Mouse (Mus musculus) hindbrain, embryonic 13.5 days (tissue): ENCODE data around the gene Cdc42se2. TPM values are rescaled to one million over a fixed set of nuclear protein-coding genes. Genes with fewer than 3 reads are reported as not detected.
A peak's percentile ranks its signal among the peaks of the same experiment; 100 is the strongest.

Experiments
- ATAC-seq: fragments of 200-750 bp; cut with Nextera tagmentation; 2 replicates; pipeline ENCODE4 v1.8.0; 2017; ENCODE audit warnings: moderate TSS enrichment; ENCODE audit not compliant: low FRiP score
- H3K27ac ChIP-seq: fragments of 300-500 bp; sonication (generic); 2 replicates; pipeline ENCODE4 v1.5.1; 2015; ENCODE audit warnings: inconsistent platforms, mild to moderate bottlenecking, moderate library complexity
- H3K27me3 ChIP-seq: fragments of 300-500 bp; sonication (generic); 2 replicates; pipeline ENCODE4 v1.6.1; 2015; ENCODE audit warnings: mild to moderate bottlenecking, inconsistent platforms
- H3K36me3 ChIP-seq: fragments of 300-500 bp; sonication (generic); 2 replicates; pipeline ENCODE4 v1.6.1; 2015; ENCODE audit warnings: mild to moderate bottlenecking, inconsistent platforms
- H3K4me1 ChIP-seq: fragments of 300-500 bp; sonication (generic); replicated peaks from 2 replicates; pipeline ENCODE4 v1.6.1; 2015; ENCODE audit warnings: inconsistent platforms
- H3K4me2 ChIP-seq: fragments of 300-500 bp; sonication (generic); 2 replicates; pipeline ENCODE4 v1.6.1; 2015; ENCODE audit warnings: inconsistent platforms, mild to moderate bottlenecking, moderate library complexity
- H3K4me3 ChIP-seq: fragments of 300-500 bp; sonication (generic); 2 replicates; pipeline ENCODE4 v1.5.1; 2015; ENCODE audit warnings: mild to moderate bottlenecking, inconsistent platforms
- H3K9ac ChIP-seq: fragments of 300-500 bp; sonication (generic); 2 replicates; pipeline ENCODE4 v1.6.1; 2015; ENCODE audit warnings: mild to moderate bottlenecking, inconsistent platforms
- H3K9me3 ChIP-seq: fragments of 300-500 bp; sonication (generic); 2 replicates; pipeline ENCODE4 v1.6.1; 2016; ENCODE audit warnings: inconsistent platforms
- WGBS: fragments of 180-500 bp; shearing (Covaris S2); methylation state at CpG from one replicate; pipeline ENCODE4 v1.1.7; 2015; 5-methylcytosine and 5-hydroxymethylcytosine counted together
- polyA plus RNA-seq: library from polyadenylated mRNA; unstranded; fragments of >200 nt; fragmentation: Nextera tagmentation; extraction: Ambion mirVana; gene quantifications from 2 replicates; pipeline ENCODE4 v1.2.1, GENCODE M21; 2015

The Cdc42se2 gene
- polyA plus RNA-seq, 1 experiment from 2014 or later, result 162 TPM

DNA sequence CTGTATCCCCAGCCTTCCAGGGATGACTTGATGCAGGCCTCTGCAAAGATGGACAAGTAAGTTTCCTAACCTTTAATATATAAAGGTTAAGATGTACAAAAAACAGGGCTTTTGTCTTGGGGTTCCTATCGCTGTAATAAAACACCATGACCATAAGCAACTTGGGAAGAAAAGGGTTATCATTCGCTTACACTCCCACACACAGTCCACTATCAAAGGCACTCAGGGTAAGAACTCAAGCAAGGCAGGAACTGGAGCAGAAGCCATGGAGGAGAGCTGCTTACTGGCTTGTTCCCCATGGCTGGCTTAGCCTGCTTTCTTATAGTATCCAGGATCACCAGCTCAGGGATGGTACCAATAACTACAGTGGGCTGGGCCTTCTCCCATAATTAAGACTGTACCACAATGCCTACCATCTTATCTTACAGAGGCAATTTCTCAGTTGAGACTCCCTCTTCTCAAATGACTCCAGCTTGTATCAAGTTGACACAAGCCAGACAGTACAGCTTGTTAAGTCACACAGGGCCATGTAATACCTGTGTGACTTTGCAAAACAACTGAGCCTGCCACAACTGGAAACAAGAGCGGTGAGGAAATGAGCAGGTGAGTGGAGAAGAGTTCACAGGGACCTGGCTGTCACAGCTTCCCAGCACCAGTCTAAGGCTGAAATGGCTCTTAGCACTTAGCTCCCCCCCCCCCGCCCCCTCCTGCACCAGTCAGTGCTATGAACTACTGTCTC lies 48.3 kb downstream of the Cdc42se2 start:
- H3K27ac ChIP-seq, result no peak overlapping the region
- no peak for ATAC-seq
- no peaks in the 10 kb centered on the region for H3K27me3 ChIP-seq
- peaks cover 45% of the 10 kb centered on the region for H3K36me3 ChIP-seq
- no peak overlapping the region for H3K4me3 ChIP-seq
- WGBS, result 96% methylated on average over 4 of the region's 4 CpGs
- no peak overlapping the region for H3K9ac ChIP-seq
- 0 out of 2 replicates have a peak, but pooled peaks cover 3% of the 10 kb centered on the region for H3K4me1 ChIP-seq
- no peak overlapping the region for H3K4me2 ChIP-seq
- H3K9me3 ChIP-seq, result no peaks in the 10 kb centered on the region

- Histone ChIP-seq H3K4me2 (no peak overlapping the region), H3K9ac (no peak overlapping the region), H3K27me3 (no peaks in the 10 kb centered on the region), H3K27ac (no peak overlapping the region), H3K4me1 (0 out of 2 replicates have a peak, but pooled peaks cover 3% of the 10 kb centered on the region), H3K9me3 (no peaks in the 10 kb centered on the region), H3K4me3 (no peak overlapping the region), H3K36me3 (peaks cover 44% of the 10 kb centered on the region)
- no peak for ATAC-seq
- WGBS, result 78% methylated on average over 4 of the region's 5 CpGs
These were observed 50.6 kb downstream of the Cdc42se2 start for GRCm38 (mm10) chr11:54736903-54737302.

GRCm38 (mm10) chr11:54735114-54735513 lies 52.4 kb downstream of the Cdc42se2 start:
- Histone ChIP-seq H3K4me2 (no peak overlapping the region), H3K4me1 (0 out of 2 replicates have a peak, but pooled peaks cover 3% of the 10 kb centered on the region), H3K9me3 (no peaks in the 10 kb centered on the region), H3K27me3 (no peaks in the 10 kb centered on the region), H3K36me3 (peaks cover 43% of the 10 kb centered on the region), H3K27ac (no peak overlapping the region), H3K9ac (no peak overlapping the region), H3K4me3 (no peak overlapping the region)
- 92% methylated on average over 1 of the region's 1 CpGs for WGBS
- ATAC-seq, result no peak

DNA sequence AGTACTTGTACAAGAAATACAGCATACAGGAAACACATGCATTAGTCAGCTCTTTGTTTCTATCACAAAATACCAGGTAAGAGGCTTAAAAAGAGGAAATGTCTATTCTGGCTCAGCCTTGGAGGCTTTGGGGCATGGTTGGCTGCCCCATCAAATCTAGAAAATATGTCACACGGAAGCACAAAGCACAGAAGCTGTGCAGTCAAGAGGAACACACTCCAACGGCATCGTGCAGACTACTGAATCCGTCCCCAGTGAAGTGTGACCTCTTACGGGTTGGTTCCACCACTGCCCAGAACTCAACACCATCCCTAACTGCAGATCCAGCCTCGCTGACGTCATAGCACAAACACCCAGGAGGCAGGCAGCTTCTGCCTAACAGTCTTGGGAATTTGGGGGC lies 53.9 kb downstream of the Cdc42se2 start:
- ATAC-seq, result no peak
- whole genome bisulfite sequencing, result 58% methylated on average over 7 of the region's 7 CpGs
- no peak overlapping the region for H3K4me3 ChIP-seq

DNA sequence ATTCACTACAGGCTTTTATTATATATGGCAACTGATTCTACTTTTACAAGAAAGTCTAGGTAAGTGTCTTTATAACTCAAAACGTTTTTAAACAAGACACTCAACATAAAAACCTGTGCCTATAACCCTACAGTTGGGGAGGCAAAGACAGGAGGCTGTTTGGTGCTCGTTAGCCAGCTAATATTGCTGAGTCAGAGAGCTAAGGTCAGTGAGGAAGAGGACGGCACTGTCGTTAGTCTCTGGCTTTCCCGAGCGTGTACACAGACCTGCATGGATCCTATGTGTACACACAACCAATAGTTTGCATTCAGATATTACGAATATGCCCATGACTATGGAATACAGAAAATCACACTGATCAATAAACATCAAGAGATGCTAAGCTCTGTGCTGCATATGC lies 56.1 kb downstream of the Cdc42se2 start:
- Histone ChIP-seq H3K36me3 (peaks cover 42% of the 10 kb centered on the region), H3K9ac (no peak overlapping the region), H3K4me3 (no peak overlapping the region), H3K9me3 (no peaks in the 10 kb centered on the region), H3K4me2 (no peak overlapping the region), H3K27ac (no peak overlapping the region), H3K4me1 (0 out of 2 replicates have a peak, but pooled peaks cover 8% of the 10 kb centered on the region), H3K27me3 (no peaks in the 10 kb centered on the region)
- ATAC-seq, result no peak
- WGBS, result 91% methylated on average over 7 of the region's 7 CpGs

More for the DNA sequence above, 53.9 kb downstream of the Cdc42se2 start:
- Histone ChIP-seq H3K36me3 (peaks cover 34% of the 10 kb centered on the region), H3K27ac (no peak overlapping the region), H3K9me3 (no peaks in the 10 kb centered on the region), H3K4me2 (no peak overlapping the region), H3K9ac (no peak overlapping the region), H3K4me1 (0 out of 2 replicates have a peak, but pooled peaks cover 3% of the 10 kb centered on the region), H3K27me3 (no peaks in the 10 kb centered on the region)

- 93% methylated on average over 5 of the region's 5 CpGs for WGBS
These were observed 56.5 kb downstream of the Cdc42se2 start for GRCm38 (mm10) chr11:54730931-54731330.

GRCm38 (mm10) chr11:54729311-54729710 lies 58.2 kb downstream of the Cdc42se2 start:
- no peak overlapping the region for H3K4me3 ChIP-seq
- no peak overlapping the region for H3K27ac ChIP-seq
- peaks cover 28% of the 10 kb centered on the region for H3K36me3 ChIP-seq
- H3K9me3 ChIP-seq, result no peaks in the 10 kb centered on the region
- peaks cover 15% of the 10 kb centered on the region for H3K4me1 ChIP-seq
- no peaks in the 10 kb centered on the region for H3K27me3 ChIP-seq
- no peak overlapping the region for H3K9ac ChIP-seq
- no peak overlapping the region for H3K4me2 ChIP-seq
- ATAC-seq, result no peak
- WGBS, result 95% methylated on average over 3 of the region's 3 CpGs

More at GRCm38 (mm10) chr11:54730931-54731330, 56.5 kb downstream of the Cdc42se2 start:
- no peak for ATAC-seq
- 0 out of 2 replicates have a peak, but pooled peaks cover 8% of the 10 kb centered on the region for H3K4me1 ChIP-seq
- H3K27me3 ChIP-seq, result no peaks in the 10 kb centered on the region
- H3K36me3 ChIP-seq, result peaks cover 40% of the 10 kb centered on the region
- no peaks in the 10 kb centered on the region for H3K9me3 ChIP-seq
- H3K27ac ChIP-seq, result no peak overlapping the region
- H3K9ac ChIP-seq, result no peak overlapping the region
- H3K4me2 ChIP-seq, result no peak overlapping the region
- H3K4me3 ChIP-seq, result no peak overlapping the region

DNA sequence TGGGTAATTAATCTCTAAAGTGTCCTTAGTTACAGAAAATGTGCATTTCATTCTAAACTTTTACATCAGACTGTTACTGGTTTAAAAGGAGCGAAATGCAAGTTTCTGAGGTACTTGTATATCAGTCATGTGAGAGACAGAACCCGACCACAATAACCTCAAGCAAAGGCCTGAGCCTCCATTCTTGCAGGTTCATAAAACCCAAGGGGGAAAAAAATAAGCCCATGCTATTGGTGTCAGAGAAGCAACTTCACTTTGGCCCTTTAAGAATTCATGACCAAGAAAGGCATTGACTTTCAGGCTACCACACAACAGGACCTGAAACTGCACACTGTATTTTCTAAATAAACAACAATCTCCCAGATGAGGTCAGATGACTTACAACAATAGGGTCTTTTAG lies 59.1 kb downstream of the Cdc42se2 start:
- ATAC-seq, result no peak
- Histone ChIP-seq H3K4me1 (peaks cover 15% of the 10 kb centered on the region), H3K27me3 (no peaks in the 10 kb centered on the region), H3K9me3 (no peaks in the 10 kb centered on the region), H3K4me3 (no peak overlapping the region), H3K36me3 (peaks cover 29% of the 10 kb centered on the region), H3K9ac (no peak overlapping the region), H3K27ac (no peak overlapping the region), H3K4me2 (no peak overlapping the region)
- 91% methylated on average over 2 of the region's 2 CpGs for WGBS

DNA sequence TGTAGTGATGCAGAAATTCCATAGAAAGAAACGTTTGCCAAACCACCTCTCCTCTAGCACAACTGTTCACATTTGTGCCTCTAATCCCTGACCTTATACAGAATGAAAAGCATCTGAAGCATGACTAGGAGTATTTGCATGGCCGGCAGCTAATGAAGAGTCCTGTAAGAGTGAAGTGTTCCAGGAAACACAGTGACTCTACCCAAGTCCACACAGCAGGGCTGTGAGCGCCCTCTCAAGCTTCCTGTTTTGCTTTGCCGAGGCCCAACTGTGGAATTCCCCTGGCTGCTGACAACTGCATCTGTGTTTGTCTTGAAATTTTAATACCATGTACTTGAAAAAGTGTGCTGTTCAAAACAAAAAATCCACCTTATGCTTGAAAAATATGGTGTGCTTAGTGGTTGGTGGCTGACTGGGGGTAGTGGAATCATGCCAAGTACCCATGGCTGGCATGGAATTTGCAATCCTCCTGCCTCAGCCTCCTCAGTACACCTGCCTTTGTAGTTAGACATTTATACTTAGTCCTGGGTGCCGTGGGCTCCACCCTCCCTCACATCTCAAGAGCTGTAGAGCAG lies 60.1 kb downstream of the Cdc42se2 start:
- no peak overlapping the region for H3K27ac ChIP-seq
- H3K27me3 ChIP-seq, result no peaks in the 10 kb centered on the region
- H3K4me2 ChIP-seq, result no peak overlapping the region
- no peak for ATAC-seq
- H3K4me3 ChIP-seq, result no peak overlapping the region
- WGBS, result 82% methylated on average over 5 of the region's 5 CpGs
- peaks cover 15% of the 10 kb centered on the region for H3K4me1 ChIP-seq
- no peak overlapping the region for H3K9ac ChIP-seq
- H3K36me3 ChIP-seq, result peaks cover 39% of the 10 kb centered on the region
- H3K9me3 ChIP-seq, result no peaks in the 10 kb centered on the region

GRCm38 (mm10) chr11:54726571-54727062 lies 60.9 kb downstream of the Cdc42se2 start:
- Histone ChIP-seq H3K27ac (no peak overlapping the region), H3K9me3 (no peaks in the 10 kb centered on the region), H3K4me3 (no peak overlapping the region), H3K36me3 (peaks cover 46% of the 10 kb centered on the region), H3K27me3 (no peaks in the 10 kb centered on the region), H3K9ac (no peak overlapping the region), H3K4me1 (peaks cover 15% of the 10 kb centered on the region), H3K4me2 (no peak overlapping the region)
- WGBS, result 92% methylated on average over 3 of the region's 3 CpGs
- no peak for ATAC-seq

- H3K27ac ChIP-seq, result peak overlapping the region; percentile 62; the same call in 1 of the 2 replicates
- WGBS, result 82% methylated on average over 4 of the region's 4 CpGs
These were observed 63.0 kb downstream of the Cdc42se2 start for GRCm38 (mm10) chr11:54724353-54725034.

GRCm38 (mm10) chr11:54722057-54722456 lies 65.4 kb downstream of the Cdc42se2 start:
- no peak for ATAC-seq
- Histone ChIP-seq H3K4me2 (no peak overlapping the region), H3K9me3 (no peaks in the 10 kb centered on the region), H3K4me1 (peaks cover 16% of the 10 kb centered on the region), H3K27me3 (no peaks in the 10 kb centered on the region), H3K27ac (no peak overlapping the region), H3K4me3 (no peak overlapping the region), H3K9ac (no peak overlapping the region), H3K36me3 (peaks cover 58% of the 10 kb centered on the region)
- 92% methylated on average over 6 of the region's 6 CpGs for WGBS

More at GRCm38 (mm10) chr11:54724353-54725034, 63.0 kb downstream of the Cdc42se2 start:
- peaks cover 15% of the 10 kb centered on the region for H3K4me1 ChIP-seq
- no peaks in the 10 kb centered on the region for H3K27me3 ChIP-seq
- no peaks in the 10 kb centered on the region for H3K9me3 ChIP-seq
- H3K4me3 ChIP-seq, result no peak overlapping the region
- H3K4me2 ChIP-seq, result no peak overlapping the region
- peaks cover 60% of the 10 kb centered on the region for H3K36me3 ChIP-seq
- H3K9ac ChIP-seq, result no peak overlapping the region
- no peak for ATAC-seq
